Mouse (Mus musculus) left cerebral cortex, adult 11 months (tissue): ENCODE results near the gene Mucl2.
"Not testable (repeated sequence)": the region's sequence is repeated elsewhere in the genome, so short reads cannot be mapped to it uniquely, and the experiment has no call there.

Experiments
- DNase-seq: peaks from one replicate; pipeline ENCODE4 v3.0.0; 2022; ENCODE audit warnings: low spot score

The Mucl2 gene

DNA sequence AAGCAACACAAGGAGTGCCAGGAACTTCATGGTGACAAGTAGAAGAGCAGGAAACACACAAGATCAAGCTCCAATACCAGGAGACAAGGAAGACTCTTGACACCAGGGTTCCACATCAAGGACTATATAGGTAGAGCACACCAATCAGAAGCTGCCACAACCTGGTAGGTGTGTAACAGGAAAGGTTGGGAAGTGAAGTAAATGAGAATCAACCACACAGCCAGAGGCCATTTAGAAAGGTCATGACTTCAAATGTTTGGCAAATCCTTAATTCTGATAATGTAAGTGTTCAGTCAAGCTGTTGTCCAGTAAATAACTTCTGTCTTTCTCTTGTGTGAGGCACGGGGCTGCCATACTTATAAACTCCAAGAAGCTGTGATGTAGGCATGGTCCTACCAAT is at the start of gene Mucl2:
TSS of gene Mucl2 (minus strand) at position 101 of the 400 bp plus-strand sequence.
- DNase-seq = no peak

DNA sequence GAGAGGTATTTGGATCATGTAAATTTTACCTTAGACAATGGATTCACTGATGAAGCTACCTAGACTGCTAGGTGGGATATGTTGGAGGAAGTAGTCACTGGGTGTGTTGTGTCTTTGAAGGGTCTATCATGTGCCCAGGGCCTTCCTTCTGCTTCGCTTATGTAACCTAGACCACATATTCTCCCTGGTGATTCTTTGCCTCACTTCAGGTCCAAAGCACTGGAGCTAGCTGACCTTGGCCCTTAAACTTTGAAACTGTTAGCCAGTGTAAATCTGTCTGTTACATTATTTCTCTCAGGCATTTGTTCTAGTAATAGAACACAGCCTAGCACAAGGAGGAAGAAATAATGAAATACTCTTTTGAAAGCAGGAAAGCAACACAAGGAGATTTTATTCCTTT is 13.9 kb upstream of the Mucl2 start:
- not testable (repeated sequence) for DNase-seq
